Mouse (Mus musculus) naive thymus-derived CD4-positive, alpha-beta T cell, adult 2 months (primary cell): Measurements from ENCODE around the gene Prdx2.

ENCODE experiments used
- DNase-seq: peaks from one replicate; pipeline ENCODE4 v3.0.0-alpha.2; 2011; ENCODE audit warnings: low read depth

The Prdx2 gene

GRCm38 (mm10) chr8:84997649-84998295 is 28.4 kb downstream of the Prdx2 start:
- peak; percentile 94 for DNase-seq

GRCm38 (mm10) chr8:85007686-85008085 is 38.3 kb downstream of the Prdx2 start:
- peak; percentile 62 for DNase-seq

- no peak for DNase-seq
Measured at GRCm38 (mm10) chr8:85011242-85011641, 41.9 kb downstream of the Prdx2 start.

GRCm38 (mm10) chr8:85013230-85013840 is 43.9 kb downstream of the Prdx2 start:
- DNase-seq = peak; percentile 90

GRCm38 (mm10) chr8:85014431-85014830 is 45.0 kb downstream of the Prdx2 start, which contains the start of gene Best2:
TSS of gene Best2 (minus strand) at chr8:85014531.
- no peak for DNase-seq

DNA sequence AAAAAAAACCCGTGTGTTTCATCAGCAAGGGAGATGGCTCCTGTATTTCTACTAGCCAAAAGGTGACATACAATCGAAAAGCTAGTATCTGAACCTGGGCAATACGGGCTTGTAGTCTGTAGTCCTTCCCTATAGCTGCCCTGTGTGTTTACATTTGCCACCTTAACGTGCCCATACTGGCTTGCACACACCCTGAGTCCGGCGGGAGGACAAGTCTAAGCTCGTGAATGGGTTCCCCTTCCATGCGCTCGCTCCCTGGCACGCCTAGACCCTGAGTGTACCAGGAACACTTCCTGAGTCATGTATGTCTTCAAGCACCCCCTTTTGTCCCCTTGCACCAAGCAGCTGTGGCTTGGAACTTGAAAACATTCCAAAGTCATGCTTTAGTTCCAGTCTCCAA is 47.3 kb downstream of the Prdx2 start:
- no peak for DNase-seq

DNA sequence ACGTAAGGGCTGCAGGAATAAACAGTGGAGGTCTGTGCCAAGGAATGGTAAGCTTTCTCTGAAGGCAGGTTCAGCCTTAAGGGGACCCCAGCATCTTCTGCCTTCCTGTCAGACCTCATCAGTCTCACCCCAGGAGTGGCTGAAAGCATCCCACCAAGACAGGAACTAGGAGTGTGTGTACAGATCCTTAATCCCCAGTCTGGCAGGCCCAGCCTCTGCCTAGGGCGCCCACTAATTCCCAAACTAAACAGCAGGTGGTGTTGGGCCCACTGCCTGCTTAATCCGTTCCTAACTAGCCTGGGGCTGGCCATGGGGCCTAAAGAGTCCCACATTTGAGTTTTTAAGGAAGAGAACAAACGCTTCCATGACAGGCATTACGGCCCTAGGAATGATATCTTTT is 47.8 kb downstream of the Prdx2 start:
- no peak for DNase-seq

DNA sequence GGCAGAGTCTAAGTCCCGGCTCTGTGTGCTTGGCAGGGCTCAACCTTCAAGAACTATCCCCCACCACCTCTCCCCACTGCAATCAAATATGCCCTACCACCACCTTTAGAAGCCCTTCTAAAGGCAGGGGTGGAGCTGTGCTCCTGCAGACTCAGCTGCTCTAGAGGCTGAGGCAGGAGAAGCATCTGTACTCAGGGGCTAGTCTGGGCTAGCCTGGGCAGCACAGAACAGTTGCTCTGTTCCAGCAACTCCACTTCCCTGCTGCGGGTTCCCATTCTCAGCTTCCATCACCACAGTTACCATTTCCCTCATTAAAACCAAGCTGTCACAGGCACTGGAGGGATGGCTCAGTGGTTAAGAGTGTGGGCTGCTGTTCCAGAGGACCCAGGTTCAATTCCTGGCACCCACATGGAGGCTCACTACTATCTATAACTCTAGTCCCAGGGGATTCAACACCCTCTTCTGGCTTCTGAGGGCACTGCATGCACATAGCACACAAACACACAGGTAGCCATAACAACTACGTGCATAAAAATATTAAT is 52.2 kb downstream of the Prdx2 start:
- DNase-seq = no peak

- DNase-seq = no peak
Measured at GRCm38 (mm10) chr8:85023846-85024245, 54.5 kb downstream of the Prdx2 start.
